Mouse (Mus musculus): Measurements from ENCODE around the gene Kcnab1.

Gene Kcnab1

DNA sequence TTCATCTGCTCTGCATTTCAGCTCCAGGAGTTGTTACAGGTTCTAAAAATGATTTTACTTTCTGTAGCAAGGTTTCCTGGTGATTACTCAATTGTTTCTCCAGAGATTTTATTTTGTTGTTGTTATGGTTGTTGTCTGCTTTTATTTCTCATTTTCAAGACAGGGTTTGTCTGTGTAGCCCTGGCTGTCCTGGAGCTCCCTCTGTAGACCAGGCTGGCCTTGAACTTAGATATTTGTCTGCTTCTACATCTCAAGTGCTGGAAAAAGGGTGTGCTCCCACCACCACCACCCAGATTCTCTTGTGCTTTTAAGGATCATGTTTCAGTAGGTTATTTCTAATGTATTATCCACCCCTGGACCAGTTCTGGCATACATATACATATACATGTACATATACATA, 207.6 kb downstream of the Kcnab1 start:
- DNase-seq (ENCODE audit: low spot score in 2 of 2) = no peak

GRCm38 (mm10) chr3:65317876-65318537, 208.8 kb downstream of the Kcnab1 start:
- DNase-seq (ENCODE audit: low spot score in 2 of 2) = no peak

DNA sequence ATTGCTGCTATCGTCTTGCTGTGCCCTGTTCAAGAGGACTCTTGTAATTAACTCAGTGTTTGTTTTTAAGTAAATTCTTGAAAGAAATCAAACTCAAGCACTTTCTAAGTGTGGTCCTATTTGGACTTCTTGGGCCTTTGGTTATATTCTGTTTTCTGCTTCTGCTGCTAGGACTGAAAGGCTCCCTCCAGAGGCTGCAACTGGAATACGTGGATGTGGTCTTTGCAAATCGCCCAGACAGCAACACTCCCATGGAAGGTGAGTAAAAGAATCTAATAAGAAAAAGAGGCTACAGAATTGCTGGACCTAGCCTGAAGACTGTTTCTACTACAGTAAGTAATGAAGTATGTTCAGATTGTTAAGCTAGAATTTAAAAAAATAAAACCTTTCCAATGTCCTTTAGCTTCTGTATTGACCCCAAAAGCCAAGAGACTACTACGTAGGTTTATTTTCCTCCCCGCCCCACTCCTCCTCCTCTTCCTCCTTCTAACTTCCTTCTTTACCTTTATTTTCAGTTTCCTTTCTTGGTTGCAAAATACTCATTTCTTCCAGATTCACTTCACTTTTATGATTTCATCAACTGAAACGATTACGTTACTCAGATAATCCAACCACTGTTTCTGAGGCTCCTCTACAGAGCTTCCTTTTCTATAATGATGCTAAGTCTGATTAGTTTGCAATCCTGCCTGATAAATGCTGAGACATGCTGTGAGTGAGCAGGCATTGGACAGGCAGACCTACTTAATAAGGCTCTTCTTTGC, 210.2 kb downstream of the Kcnab1 start:
- DNase-seq (ENCODE audit: low spot score in 2 of 2) = peak in 1 of 2 experiments; percentile 34

- DNase-seq (ENCODE audit: low spot score in 2 of 2) = no peak
These were observed 211.8 kb downstream of the Kcnab1 start for GRCm38 (mm10) chr3:65320990-65321389.

GRCm38 (mm10) chr3:65321981-65322779, 213.0 kb downstream of the Kcnab1 start:
- DNase-seq (ENCODE audit: low spot score in 2 of 2) = peak in 1 of 2 experiments; percentile 61

DNA sequence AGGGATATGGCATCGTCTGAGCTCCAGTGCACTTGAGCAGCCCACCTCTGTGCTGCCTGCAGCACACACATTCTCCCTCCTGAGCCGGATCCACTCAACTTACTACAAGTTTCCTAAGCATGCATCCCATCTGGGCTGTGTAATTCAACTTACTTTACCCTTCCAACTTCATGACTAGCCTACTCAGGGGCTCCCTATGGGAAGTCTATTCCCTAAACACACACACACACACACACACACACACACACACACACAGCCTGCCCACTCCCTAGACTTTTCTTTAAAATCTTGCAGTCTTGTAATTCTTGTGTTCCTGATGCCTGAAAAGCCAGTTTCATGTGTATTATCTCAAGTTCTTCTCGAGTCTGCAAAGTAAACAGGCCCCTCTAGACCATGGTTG, 216.1 kb downstream of the Kcnab1 start:
- no peak for DNase-seq (ENCODE audit: low spot score in 2 of 2)

GRCm38 (mm10) chr3:65328814-65329213, 219.6 kb downstream of the Kcnab1 start:
- no peak for DNase-seq (ENCODE audit: low spot score in 2 of 2)

- no peak for DNase-seq (ENCODE audit: low spot score in 2 of 2)
These were observed 228.8 kb downstream of the Kcnab1 start for GRCm38 (mm10) chr3:65337835-65338464.

- no peak for DNase-seq (ENCODE audit: low spot score in 2 of 2)
These were observed 231.2 kb downstream of the Kcnab1 start for GRCm38 (mm10) chr3:65340173-65340951.

DNA sequence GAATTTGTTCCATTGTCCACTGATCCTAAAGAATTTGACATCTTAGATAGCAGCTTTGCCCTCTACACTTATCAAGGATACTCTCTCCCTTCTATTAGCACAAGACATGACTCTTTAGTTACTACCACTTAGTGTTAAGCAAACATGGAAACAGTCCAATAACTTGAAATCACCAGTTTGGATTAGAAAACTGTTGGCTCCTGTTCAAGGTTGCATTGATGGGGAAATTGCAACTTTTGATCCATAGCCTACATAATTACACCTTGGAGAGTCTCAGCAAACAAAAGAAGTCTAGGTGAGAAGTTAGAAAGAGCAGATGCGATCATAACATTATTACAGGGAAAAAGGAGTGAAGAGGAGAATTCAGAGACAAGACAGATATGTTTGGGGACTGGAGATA, 237.0 kb downstream of the Kcnab1 start:
- no peak for DNase-seq (ENCODE audit: low spot score in 2 of 2)

GRCm38 (mm10) chr3:65352278-65353127, 243.3 kb downstream of the Kcnab1 start:
- DNase-seq (ENCODE audit: low spot score in 2 of 2) = no peak

GRCm38 (mm10) chr3:65353263-65354037, 244.3 kb downstream of the Kcnab1 start:
- no peak for DNase-seq (ENCODE audit: low spot score in 2 of 2)

DNA sequence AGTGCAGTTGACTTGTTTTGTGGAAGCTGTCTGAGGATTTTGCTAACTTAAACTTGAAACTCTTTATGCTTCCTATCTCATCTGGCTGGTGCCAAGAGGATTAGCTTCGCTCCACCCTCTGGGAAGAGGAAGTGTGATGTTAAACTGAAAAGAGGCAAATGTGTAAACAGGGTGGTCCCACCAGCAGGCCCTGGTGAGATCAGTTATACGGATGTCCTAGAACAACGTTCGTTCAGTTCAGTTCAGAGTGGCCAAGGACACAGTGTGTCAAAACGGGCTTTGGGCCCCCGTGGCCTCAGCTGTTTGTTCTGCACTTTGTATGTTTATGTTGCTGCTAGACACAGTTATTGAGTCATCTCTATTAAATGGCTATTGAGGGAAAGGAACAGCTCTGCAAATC, 246.3 kb downstream of the Kcnab1 start:
- no peak for DNase-seq (ENCODE audit: low spot score in 2 of 2)

- DNase-seq (ENCODE audit: low spot score in 2 of 2) = no peak
These were observed 249.1 kb downstream of the Kcnab1 start for GRCm38 (mm10) chr3:65358275-65358674.

DNA sequence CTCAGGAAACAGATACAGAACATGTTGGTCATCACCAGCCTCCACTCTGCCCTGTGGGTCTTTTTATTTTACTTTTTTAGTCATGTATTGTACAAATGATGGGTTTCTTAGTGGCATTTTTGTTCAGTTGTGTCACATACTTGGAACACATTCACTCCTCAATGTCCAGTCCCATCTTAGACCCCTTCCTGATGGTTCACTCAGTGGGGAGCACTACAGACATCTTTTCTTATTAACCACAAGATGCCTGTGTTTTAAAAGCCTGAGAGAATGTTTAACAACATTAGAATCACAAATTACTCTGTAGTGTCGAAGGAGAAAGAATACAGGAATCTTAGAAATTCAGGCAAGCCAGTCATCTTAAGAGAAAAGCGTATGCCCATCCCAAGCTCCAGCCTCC, 249.7 kb downstream of the Kcnab1 start:
- DNase-seq (ENCODE audit: low spot score in 2 of 2) = no peak

DNA sequence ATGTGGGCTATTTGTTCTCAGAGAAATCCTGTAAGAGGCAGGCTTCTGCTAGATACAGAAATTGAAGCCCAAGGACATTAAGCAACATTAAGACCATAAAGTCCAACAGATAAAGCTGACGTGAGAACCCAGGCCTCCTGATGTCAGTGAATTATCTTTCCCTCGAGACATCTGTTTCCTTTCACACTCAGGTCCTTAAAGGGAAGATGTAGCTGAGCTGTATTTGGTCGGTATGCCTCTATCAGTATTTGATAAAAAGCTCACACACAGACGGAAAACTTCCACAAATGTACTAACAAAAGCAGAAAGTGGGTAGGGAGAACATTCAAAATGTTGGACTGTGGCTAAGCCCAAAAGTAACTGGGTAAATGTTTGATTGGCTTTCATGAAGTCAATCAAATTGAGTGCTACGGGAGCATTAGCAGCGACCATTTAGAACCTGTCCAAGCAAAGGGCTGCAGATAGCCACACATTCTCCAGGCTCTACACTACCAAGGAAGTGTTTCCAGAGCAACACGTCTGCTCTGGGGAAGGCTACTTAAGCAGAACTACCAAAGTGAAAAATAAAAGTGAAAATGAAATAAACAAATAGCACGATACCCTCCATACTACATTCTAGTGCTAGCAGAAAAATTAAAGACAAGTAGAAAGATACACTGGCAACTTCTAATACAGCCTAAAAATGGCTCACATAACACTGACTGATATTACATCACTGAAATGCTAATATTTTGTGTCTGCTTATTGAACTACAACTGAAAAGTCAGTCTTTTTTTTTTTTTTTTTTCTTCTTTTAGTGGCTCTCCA, 251.2 kb downstream of the Kcnab1 start:
- no peak for DNase-seq (ENCODE audit: low spot score in 2 of 2)

DNA sequence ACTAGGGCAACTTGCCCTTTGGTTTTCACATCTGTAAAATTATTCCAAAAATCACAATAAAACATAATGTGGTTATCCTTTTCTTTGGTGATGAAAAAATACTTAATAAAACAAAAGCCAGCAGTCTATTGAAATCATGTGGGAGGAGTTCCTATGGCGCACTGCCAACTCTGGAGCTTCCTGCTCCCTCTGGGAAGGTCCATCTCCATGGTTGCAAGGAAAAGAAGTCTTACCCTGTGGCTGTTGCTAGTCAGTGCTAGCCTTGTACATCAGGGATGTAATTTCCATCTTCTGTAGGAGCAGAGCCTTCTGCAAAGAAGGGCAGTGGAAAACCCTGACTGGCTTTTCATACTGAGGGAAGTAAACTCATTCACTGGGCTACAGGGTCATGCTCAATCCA, 254.3 kb downstream of the Kcnab1 start:
- DNase-seq (ENCODE audit: low spot score in 2 of 2) = no peak

DNA sequence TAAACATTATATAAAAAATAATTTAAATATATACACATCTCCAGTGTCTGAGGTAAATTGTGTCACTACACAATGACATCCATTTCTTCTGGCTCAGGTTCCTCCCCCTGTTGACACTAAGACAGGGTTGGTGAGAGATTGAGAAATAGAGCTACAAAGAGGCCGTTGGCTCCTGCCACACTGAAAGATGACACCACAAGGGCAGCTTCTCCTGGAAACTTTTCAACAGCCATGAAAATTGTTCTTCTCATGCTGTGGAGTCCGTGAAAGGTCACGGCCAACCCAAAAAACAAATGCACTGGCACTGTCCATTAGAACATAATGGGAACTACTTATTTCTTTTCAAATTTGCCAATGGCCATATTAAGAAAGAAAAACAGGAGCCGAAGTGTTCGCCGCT, 256.0 kb downstream of the Kcnab1 start:
- no peak for DNase-seq (ENCODE audit: low spot score in 2 of 2)
